Mouse (Mus musculus) R1 (cell line): ENCODE data around the gene Rbp2.

Experiments
- DNase-seq: peaks from one replicate; pipeline ENCODE4 v3.0.0-alpha.2; 2018; ENCODE audit warnings: low read depth, low spot score

The Rbp2 gene

GRCm38 (mm10) chr9:98485815-98486214, at the start of gene Rbp2:
Gene Rbp2, plus strand, starts transcription at chr9:98486115.
- no peak for DNase-seq

- no peak for DNase-seq
Observed at GRCm38 (mm10) chr9:98437819-98438218, 48.1 kb upstream of the Rbp2 start.

DNA sequence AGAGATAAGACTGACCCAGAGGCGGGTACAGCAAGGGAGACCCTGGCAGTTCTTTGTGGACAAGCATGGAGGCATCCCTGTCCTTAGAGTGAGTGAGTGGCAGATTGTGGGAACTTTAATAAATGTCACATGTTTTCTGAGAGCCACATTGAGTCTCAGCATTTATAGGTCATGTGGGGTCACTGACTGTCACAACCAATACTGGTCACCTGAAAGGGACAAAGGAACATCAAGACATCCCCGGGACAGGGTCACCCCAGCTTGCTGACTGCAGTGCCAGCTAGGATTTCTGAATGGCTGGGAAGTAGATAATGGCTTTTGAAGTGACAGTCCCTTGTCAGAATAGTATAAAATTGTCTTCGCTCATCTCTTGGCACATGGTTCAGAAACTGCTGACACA, 46.8 kb upstream of the Rbp2 start:
- no peak for DNase-seq

GRCm38 (mm10) chr9:98442638-98443037, 43.3 kb upstream of the Rbp2 start:
- peak; percentile 25 for DNase-seq

- DNase-seq, result no peak
Observed at GRCm38 (mm10) chr9:98445359-98446149, 40.4 kb upstream of the Rbp2 start.

GRCm38 (mm10) chr9:98450976-98451375, 34.9 kb upstream of the Rbp2 start:
- DNase-seq, result no peak

DNA sequence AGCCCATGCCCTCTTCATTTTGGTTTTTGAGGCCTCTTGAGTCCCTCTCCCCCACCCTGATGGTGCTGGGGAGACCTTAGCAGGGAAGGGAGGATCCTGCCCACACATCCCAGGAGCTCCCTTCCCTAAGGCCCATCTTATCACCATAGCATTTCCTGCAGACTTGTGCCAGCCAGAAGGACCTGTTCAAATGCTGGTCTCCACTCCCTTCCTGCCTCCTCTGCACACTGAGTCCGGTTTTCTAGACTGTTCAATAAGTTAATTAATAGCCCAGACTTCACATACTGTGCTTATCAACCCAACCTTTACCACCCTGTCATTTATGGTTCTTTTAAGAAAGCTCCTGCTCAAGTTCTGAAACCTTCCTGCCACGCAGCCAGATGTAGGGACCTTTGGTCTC, 19.2 kb upstream of the Rbp2 start:
- DNase-seq, result no peak

GRCm38 (mm10) chr9:98480172-98480749, 5.7 kb upstream of the Rbp2 start:
- no peak for DNase-seq

GRCm38 (mm10) chr9:98482256-98482655, 3.7 kb upstream of the Rbp2 start:
- DNase-seq, result no peak

DNA sequence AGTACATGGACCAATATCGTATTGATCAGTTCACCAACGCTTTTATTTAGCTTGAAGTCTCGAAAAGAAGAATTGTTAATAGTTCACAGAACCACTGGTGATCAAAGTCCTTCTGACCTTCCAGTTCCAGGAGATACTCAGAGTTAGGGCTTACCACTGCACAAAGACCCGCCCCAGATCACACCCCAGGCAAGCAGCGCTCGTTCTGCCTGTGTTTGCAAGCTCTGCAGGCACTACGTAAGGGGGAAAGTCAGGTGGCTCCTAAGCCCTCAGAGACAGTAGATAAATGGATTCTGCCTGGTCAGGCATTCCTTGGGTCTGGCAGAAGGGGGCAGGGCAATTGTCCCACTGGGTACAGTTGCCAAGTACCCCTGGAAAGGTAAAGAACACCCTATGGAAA, 895 bp upstream of the Rbp2 start:
- no peak for DNase-seq

DNA sequence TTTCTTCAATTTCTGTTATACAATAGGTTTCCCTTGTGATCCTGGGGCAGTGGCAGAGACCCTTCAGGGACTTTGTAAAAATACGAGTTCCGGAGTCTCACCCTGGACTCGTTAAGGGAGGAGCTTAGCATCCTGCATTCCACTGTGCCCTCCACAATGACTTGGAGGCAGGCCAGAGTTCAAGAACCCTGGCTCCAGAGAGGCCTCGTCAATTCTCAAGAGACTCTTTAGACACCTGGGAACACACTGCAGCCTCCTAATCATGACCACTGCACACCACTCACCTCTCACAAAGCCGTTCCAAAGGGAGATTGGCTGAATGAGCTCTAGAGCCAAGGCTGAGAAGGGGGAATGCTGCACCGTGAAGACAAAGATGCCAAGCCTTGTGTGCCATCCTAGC, 1.4 kb downstream of the Rbp2 start:
- no peak for DNase-seq

- DNase-seq, result no peak
Observed at GRCm38 (mm10) chr9:98489532-98489931, 3.6 kb downstream of the Rbp2 start.

- DNase-seq, result no peak
Observed at GRCm38 (mm10) chr9:98490128-98490527, 4.2 kb downstream of the Rbp2 start.

GRCm38 (mm10) chr9:98491071-98491470, 5.2 kb downstream of the Rbp2 start:
- DNase-seq, result no peak

DNA sequence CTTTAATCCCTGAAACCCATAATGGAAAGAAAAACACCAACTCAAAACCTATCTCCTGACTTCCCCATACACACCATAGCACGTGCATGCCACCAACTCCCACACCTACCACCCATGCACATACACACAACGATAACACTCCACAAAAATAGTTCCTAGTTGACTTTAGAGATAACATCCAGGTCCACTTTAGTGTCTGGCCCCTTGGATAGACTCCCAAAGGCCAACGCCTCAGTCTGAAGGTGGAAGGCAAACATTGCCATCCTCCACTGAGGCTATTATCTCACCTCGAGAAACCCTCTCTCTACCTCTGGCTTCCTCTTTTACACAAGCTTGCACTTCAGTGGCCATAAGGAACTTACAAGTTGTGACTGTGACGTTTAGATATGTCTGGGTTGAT, 6.3 kb downstream of the Rbp2 start:
- DNase-seq, result no peak

DNA sequence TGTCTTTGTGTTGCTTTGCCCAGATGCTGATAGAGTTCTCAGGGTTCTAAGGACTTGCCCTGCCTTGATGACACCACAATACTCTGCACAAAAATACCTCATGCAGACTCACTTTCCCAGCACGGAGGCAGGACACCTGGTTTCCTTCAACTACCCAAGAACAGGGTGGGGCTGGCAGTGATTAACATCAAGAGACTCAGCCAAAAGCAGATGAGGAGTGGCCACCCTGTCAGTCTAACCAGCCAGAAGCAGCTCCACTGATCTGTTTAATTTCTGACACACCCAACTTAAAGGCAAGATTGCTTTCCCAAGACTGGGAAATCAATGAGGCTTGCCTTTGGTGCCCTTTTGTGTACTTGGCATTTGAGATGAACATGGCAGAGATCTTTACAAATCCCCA, 6.9 kb downstream of the Rbp2 start:
- peak; percentile 25 for DNase-seq

GRCm38 (mm10) chr9:98497157-98497556, 11.2 kb downstream of the Rbp2 start:
- DNase-seq, result no peak

GRCm38 (mm10) chr9:98497990-98498389, 12.1 kb downstream of the Rbp2 start:
- no peak for DNase-seq

DNA sequence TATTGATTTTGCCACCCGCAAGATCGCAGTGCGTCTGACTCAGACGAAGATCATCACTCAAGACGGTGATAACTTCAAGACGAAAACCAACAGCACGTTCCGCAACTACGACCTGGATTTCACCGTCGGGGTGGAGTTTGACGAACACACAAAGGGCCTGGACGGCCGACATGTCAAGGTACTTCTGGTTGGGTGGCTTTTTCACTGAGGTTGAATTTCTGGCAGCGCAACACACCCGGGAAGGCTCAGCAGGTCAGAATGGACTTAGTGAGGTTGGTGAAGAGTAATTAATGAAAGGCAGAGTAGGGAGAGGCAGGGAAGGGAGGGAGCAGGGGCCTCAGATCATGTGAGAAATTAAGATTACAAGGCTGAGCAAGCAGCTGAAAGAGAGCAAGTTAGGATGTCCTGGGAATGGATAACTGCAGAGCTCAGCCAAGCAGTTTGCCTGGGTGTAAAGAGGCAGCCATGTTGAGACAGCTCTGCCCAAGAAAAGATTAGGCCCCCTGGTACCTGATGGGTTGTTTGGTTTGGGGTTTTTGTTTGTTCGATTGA, 12.9 kb downstream of the Rbp2 start:
- DNase-seq, result no peak

DNA sequence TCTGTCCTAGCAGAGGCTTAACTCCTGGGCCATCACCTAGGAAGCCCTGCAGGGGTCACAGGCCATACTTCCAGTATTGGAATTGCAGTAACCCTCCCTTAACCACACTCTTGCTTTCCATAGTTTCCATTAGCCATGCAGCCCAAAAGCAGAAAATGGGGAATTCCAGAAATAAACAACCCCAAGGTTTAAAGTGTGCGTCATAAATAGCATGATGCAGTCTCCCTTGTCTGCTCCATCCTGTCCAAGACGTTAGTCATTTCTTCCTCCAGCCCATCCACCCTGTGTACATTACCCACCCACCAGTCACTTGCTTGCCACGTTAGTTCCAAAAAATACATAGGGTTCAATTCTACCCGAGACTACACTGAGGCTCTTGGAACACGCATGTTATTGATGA, 13.7 kb downstream of the Rbp2 start:
- no peak for DNase-seq

- no peak for DNase-seq
Observed at GRCm38 (mm10) chr9:98507480-98507879, 21.6 kb downstream of the Rbp2 start.

- no peak for DNase-seq
Observed at GRCm38 (mm10) chr9:98510363-98511055, 24.6 kb downstream of the Rbp2 start.

DNA sequence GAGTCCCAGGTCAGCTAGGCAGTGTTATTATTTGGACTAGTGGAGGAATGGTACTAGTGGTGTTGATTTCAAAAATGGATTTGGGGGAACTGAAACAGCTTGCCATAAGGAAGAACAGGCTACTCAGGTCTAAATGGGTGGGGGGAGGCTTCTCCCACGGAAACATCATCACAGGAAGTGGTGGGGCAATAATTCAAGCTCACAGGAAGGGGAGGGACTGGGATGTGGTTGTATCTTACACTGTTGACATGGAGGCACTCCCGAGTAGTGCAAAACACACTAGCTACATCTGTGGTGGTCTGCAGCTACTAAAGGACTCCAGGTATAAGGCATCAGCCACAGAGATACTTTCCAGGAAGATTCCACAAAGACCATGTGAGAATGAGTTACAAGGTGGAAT, 38.0 kb downstream of the Rbp2 start:
- no peak for DNase-seq
